Mouse (Mus musculus) kidney, postnatal 14 days (tissue): ENCODE measurements around the gene Nxnl1.

Experiments
- DNase-seq: peaks from one replicate; pipeline ENCODE4 v3.0.0; 2022; ENCODE audit warnings: mixed read lengths

Nxnl1 gene

DNA sequence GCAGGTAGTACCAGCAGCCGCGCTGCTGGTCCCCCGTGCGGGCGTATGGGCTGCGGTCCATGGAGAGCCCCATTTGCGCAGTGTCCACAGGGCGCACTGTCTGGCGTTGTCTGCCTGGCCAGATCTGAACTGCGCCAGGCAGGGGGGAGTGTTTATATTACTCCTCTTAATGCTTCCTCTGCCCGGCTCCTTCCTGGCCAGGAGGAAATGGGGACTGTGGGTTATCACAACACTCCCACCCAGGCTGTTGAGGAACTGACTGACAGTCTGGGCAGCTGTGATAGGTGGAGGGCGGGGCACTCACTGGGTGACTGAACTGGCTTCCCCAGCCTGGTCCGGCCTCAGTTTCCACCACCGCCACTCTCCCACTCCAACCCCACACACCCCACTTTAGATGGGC is 54.8 kb downstream of the Nxnl1 start, which contains the start of gene Plvap:
Gene Plvap, minus strand, starts transcription at position 109 of the 400 bp plus-strand sequence.
- peak; percentile 71 for DNase-seq
